Comparison of ENCODE assay signal across 8 mouse cellular contexts in the genomic region with DNA sequence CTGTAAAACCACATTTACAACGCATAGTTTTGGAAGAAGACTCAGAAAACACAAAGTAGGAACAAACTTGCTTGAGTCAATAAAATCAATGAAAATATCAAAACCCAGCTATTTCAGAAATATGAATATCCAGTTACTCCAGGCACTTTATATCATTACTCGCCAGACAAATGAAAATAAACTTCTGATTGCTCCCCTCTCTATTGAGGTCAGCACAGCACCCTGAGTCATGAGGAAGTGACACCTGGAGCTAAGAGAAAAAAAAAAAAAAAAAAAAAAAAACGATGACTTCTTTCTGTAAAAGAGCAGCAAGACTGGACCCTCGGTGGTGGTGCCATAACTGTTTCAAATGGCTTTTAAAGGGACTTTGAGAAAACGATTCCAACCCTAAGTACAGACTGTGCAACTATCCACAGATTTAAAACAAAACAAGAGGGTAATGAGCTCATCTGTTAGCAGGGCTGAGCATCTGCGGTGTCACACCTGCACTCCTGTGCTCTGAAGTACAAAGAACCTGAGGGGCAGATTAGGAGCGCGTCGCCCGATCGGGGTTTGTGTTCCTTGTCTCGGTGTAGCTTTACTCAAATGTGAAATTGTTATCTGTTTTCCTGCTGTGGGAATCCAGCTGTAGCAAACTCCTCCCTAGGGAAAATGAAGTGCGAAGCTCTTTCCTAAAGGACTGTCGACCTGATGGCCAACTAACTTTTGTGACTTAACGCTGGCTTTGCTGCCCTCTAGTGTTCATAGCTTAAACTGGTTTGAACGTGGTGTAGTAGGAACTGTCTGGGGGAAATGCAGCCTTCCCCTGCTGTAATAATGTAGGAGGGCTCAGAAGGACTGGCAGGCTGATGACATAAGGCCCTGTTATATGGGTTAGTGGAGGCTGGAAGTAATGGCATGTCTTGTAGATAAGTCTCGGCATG.
A peak's percentile ranks its signal among the peaks of the same experiment; 100 is the strongest.
DNase-seq lines count a peak whose midpoint lies in the region; ATAC-seq and TF ChIP-seq lines count a peak whose summit lies in the region.

No protein-coding gene starts in this region.

- H3K4me3 ChIP-seq in forebrain, embryonic 11.5 days (ENCODE audit: low read depth, low read length), result no peak overlapping the region
- H3K4me3 ChIP-seq in hindbrain, embryonic 12.5 days, result no peak overlapping the region
- H3K4me3 ChIP-seq in lung, embryonic 16.5 days (ENCODE audit: low read length), result no peak overlapping the region

- peak; percentile 53 for ATAC-seq in forebrain, embryonic 11.5 days (replicated peaks; ENCODE audit: low FRiP score)
- peak; percentile 64 for ATAC-seq in hindbrain, embryonic 12.5 days (ENCODE audit: low FRiP score)
- ATAC-seq in lung, embryonic 16.5 days (ENCODE audit: low read depth), result peak; percentile 70
- ATAC-seq in activated CD4-positive, CD25-positive, alpha-beta regulatory T cell, adult 4 months, result no peak

- peak; percentile 53 for DNase-seq in MEL-GATA-1-ER (ENCODE audit: extremely low read depth, low read depth)
- peak; percentile 89 for DNase-seq in brain, embryonic 14.5 days (ENCODE audit: low read depth)
- peak; percentile 73 for DNase-seq in forebrain, embryonic 11.5 days (ENCODE audit: low spot score)
- DNase-seq in layer of hippocampus, postnatal 10 days (ENCODE audit: low spot score in 2 of 2), result peak; percentile 67 to 74
- DNase-seq in retina, postnatal 1 day, result peak; percentile 85

- H3K9ac ChIP-seq in forebrain, embryonic 11.5 days (ENCODE audit: low read length), result no peak overlapping the region
- no peak overlapping the region for H3K9ac ChIP-seq in hindbrain, embryonic 12.5 days
- no peak overlapping the region for H3K9ac ChIP-seq in lung, embryonic 16.5 days (ENCODE audit: low read length)

- peak overlapping the region; percentile 15; the same call in 1 of the 2 replicates for H3K4me2 ChIP-seq in forebrain, embryonic 11.5 days (ENCODE audit: low read depth, low read length, severe bottlenecking)
- peak overlapping the region; percentile 39 for H3K4me2 ChIP-seq in hindbrain, embryonic 12.5 days (replicated peaks)
- peak overlapping the region; percentile 43 for H3K4me2 ChIP-seq in lung, embryonic 16.5 days (ENCODE audit: low read depth, low read length)

- peak; percentile 80; the same call in 1 of the 2 replicates for TF ChIP-seq CTCF in brain, embryonic 14.5 days (IDR thresholded peaks at IDR 0.05; ENCODE audit: borderline replicate concordance, extremely low read depth, insufficient read depth, insufficient read length)

- H3K36me3 ChIP-seq in forebrain, embryonic 11.5 days (ENCODE audit: control insufficient read depth, insufficient read depth, low read length), result no peaks in the 10 kb centered on the region
- H3K36me3 ChIP-seq in hindbrain, embryonic 12.5 days, result no peaks in the 10 kb centered on the region
- no peaks in the 10 kb centered on the region for H3K36me3 ChIP-seq in lung, embryonic 16.5 days (ENCODE audit: control insufficient read depth, insufficient read depth, low read length)

- no peaks in the 10 kb centered on the region for H3K9me3 ChIP-seq in forebrain, embryonic 11.5 days (ENCODE audit: control insufficient read depth, low read length)
- H3K9me3 ChIP-seq in hindbrain, embryonic 12.5 days (replicated peaks), result no peaks in the 10 kb centered on the region
- H3K9me3 ChIP-seq in lung, embryonic 16.5 days (ENCODE audit: control insufficient read depth, low read length), result no peaks in the 10 kb centered on the region

- H3K4me1 ChIP-seq in forebrain, embryonic 11.5 days (replicated peaks; ENCODE audit: control insufficient read depth, insufficient read depth, low read length), result no peaks in the 10 kb centered on the region
- no peaks in the 10 kb centered on the region for H3K4me1 ChIP-seq in hindbrain, embryonic 12.5 days
- no peaks in the 10 kb centered on the region for H3K4me1 ChIP-seq in lung, embryonic 16.5 days (replicated peaks; ENCODE audit: control insufficient read depth, insufficient read depth, low read length)

- no peak overlapping the region for H3K27ac ChIP-seq in forebrain, embryonic 11.5 days (ENCODE audit: low read depth, low read length)
- no peak overlapping the region for H3K27ac ChIP-seq in hindbrain, embryonic 12.5 days
- no peak overlapping the region for H3K27ac ChIP-seq in lung, embryonic 16.5 days (ENCODE audit: low read length)

- 29% methylated on average over 17 of the region's 17 CpGs for WGBS in forebrain, embryonic 11.5 days
- 27% methylated on average over 17 of the region's 17 CpGs for WGBS in hindbrain, embryonic 12.5 days
- WGBS in lung, embryonic 16.5 days, result 19% methylated on average over 17 of the region's 17 CpGs

- no peak for TF ChIP-seq POLR2A in brain, embryonic 14.5 days (IDR thresholded peaks at IDR 0.05; ENCODE audit: borderline replicate concordance, extremely low read depth, insufficient read depth, insufficient read length, poor library complexity, severe bottlenecking)

- H3K27me3 ChIP-seq in forebrain, embryonic 11.5 days (ENCODE audit: control insufficient read depth, insufficient read depth, low read length), result no peaks in the 10 kb centered on the region
- no peaks in the 10 kb centered on the region for H3K27me3 ChIP-seq in hindbrain, embryonic 12.5 days
- H3K27me3 ChIP-seq in lung, embryonic 16.5 days (ENCODE audit: control insufficient read depth, insufficient read depth, low read depth, low read length), result no peaks in the 10 kb centered on the region
